Mouse (Mus musculus) midbrain, postnatal 0 days (tissue): ENCODE measurements around the gene Capza1. TPM values are rescaled to one million over a fixed set of nuclear protein-coding genes. Genes with fewer than 3 reads are reported as not detected.
A peak's percentile ranks its signal among the peaks of the same experiment; 100 is the strongest.

ENCODE experiments used
- ATAC-seq: fragments of 200-750 bp; cut with Nextera tagmentation; 2 replicates; pipeline ENCODE4 v1.8.0; 2017; ENCODE audit warnings: moderate number of reproducible peaks, mild to moderate bottlenecking, moderate TSS enrichment, moderate library complexity; ENCODE audit not compliant: low FRiP score
- DNase-seq: peaks from one replicate; pipeline ENCODE4 v3.0.0-alpha.2; 2015; ENCODE audit warnings: low spot score
- H3K27ac ChIP-seq: fragments of 300-500 bp; sonication (generic); 2 replicates; pipeline ENCODE4 v1.5.1; 2014; ENCODE audit warnings: low read depth, mild to moderate bottlenecking, low read length, mixed read lengths
- H3K27me3 ChIP-seq: fragments of 300-500 bp; sonication (generic); 2 replicates; pipeline ENCODE4 v1.6.1; 2014; ENCODE audit warnings: low read length, control low read depth, mixed read lengths; ENCODE audit not compliant: insufficient read depth
- H3K36me3 ChIP-seq: fragments of 300-500 bp; sonication (generic); 2 replicates; pipeline ENCODE4 v1.6.1; 2014; ENCODE audit warnings: low read length, control low read depth, mixed read lengths; ENCODE audit not compliant: insufficient read depth
- H3K4me1 ChIP-seq: fragments of 300-500 bp; sonication (generic); 2 replicates; pipeline ENCODE4 v1.6.1; 2014; ENCODE audit warnings: mild to moderate bottlenecking, control low read depth, antibody characterized with exemption, low read length, mixed read lengths; ENCODE audit not compliant: insufficient read depth
- H3K4me2 ChIP-seq: fragments of 300-500 bp; sonication (generic); 2 replicates; pipeline ENCODE4 v1.6.1; 2014; ENCODE audit warnings: low read depth, mild to moderate bottlenecking, low read length, mixed read lengths; ENCODE audit not compliant: poor library complexity, severe bottlenecking
- H3K4me3 ChIP-seq: fragments of 300-500 bp; sonication (generic); 2 replicates; pipeline ENCODE4 v1.5.1; 2014; ENCODE audit warnings: low read depth, mild to moderate bottlenecking, low read length, moderate library complexity
- H3K9ac ChIP-seq: fragments of 300-500 bp; sonication (generic); replicated peaks from 2 replicates; pipeline ENCODE4 v1.6.1; 2014; ENCODE audit warnings: mild to moderate bottlenecking, low read length, moderate library complexity, mixed read lengths; ENCODE audit not compliant: poor library complexity, severe bottlenecking
- H3K9me3 ChIP-seq: fragments of 300-500 bp; sonication (generic); 2 replicates; pipeline ENCODE4 v1.6.1; 2016; ENCODE audit warnings: low read length, control low read depth
- CTCF ChIP-seq: IDR thresholded peaks from 2 replicates; pipeline ENCODE4 v1.5.1; 2016; ENCODE audit warnings: antibody characterized with exemption, mild to moderate bottlenecking
- WGBS: fragments of 180-500 bp; shearing (Covaris S2); extraction: QIAGEN DNeasy Blood & Tissue Kit; methylation state at CpG from one replicate; pipeline ENCODE4 v1.1.7; 2014; 5-methylcytosine and 5-hydroxymethylcytosine counted together
- polyA plus RNA-seq: library from polyadenylated mRNA; unstranded; fragments of >200 nt; fragmentation: Nextera tagmentation; extraction: Ambion mirVana; gene quantifications from 2 replicates; pipeline ENCODE4 v1.2.1, GENCODE M21; 2015
- total RNA-seq: library from RNA; depleted of rRNA; stranded (reverse); fragments of >200 nt; gene quantifications from 2 replicates; pipeline ENCODE4 v1.2.3, GENCODE M21; 2014

Gene Capza1
- total and polyA plus RNA-seq, 2 experiments from 2014 or later, result 99.2 to 110 TPM

GRCm38 (mm10) chr3:104822413-104822812 is 41.9 kb downstream of the Capza1 start:
- no peak for TF ChIP-seq CTCF
- DNase-seq, result no peak

DNA sequence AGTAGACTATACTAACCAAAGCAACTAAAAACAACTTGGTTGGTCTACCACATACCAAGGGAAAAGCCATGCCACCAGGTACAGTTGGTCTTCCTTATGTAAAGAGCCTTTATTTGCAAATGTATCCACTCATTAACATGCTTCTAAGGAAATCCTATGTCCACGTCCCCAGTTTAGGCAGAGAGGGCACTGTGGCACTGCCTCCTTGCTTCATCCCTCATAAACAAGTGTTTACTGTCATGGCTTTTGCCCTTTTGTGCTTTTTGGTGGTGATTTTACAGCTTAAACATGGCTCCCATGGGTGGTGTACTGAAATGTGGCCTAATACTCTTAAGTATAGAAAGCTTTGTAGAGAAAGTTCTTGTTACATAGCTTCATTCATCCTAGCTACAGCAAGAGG is 43.9 kb downstream of the Capza1 start:
- no peaks in the 10 kb centered on the region for H3K9me3 ChIP-seq
- H3K27me3 ChIP-seq, result no peaks in the 10 kb centered on the region
- peaks cover 2% of the 10 kb centered on the region; the same call in 1 of the 2 replicates for H3K36me3 ChIP-seq
- no peak overlapping the region for H3K4me2 ChIP-seq
- ATAC-seq, result no peak
- DNase-seq, result no peak
- TF ChIP-seq CTCF, result no peak
- H3K4me3 ChIP-seq, result no peak overlapping the region
- 38% methylated on average over 1 of the region's 1 CpGs for WGBS
- no peak overlapping the region for H3K27ac ChIP-seq
- no peak overlapping the region for H3K9ac ChIP-seq
- H3K4me1 ChIP-seq, result peaks cover 3% of the 10 kb centered on the region; the same call in 1 of the 2 replicates

More at GRCm38 (mm10) chr3:104822413-104822812, 41.9 kb downstream of the Capza1 start:
- Histone ChIP-seq H3K9me3 (no peaks in the 10 kb centered on the region), H3K4me1 (no peaks in the 10 kb centered on the region), H3K27me3 (no peaks in the 10 kb centered on the region), H3K36me3 (peaks cover 5% of the 10 kb centered on the region; the same call in 1 of the 2 replicates), H3K9ac (no peak overlapping the region), H3K4me3 (no peak overlapping the region), H3K4me2 (no peak overlapping the region), H3K27ac (no peak overlapping the region)
- WGBS, result 87% methylated on average over 3 of the region's 3 CpGs
- no peak for ATAC-seq

DNA sequence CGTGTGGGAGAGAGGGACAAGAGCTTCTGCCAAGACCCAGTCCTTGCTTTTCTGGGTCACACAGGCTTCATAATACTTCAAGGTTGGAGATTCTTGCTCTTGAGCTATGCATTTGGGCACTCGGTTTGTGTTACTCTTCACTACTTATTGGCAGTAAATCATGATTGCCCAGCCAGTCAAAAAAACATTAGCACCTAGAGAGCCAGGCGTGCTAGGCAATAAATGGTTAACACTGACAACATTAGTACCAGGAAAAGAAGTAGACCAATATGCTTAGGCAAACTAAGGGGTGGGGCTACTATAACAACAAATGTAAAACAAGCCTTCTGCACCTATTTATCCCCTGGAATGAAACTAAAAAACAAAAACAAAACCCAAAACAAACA is 45.6 kb downstream of the Capza1 start:
- TF ChIP-seq CTCF, result no peak
- Histone ChIP-seq H3K4me2 (peak overlapping the region; percentile 96), H3K27me3 (no peaks in the 10 kb centered on the region), H3K27ac (peak overlapping the region; percentile 68; the same call in 1 of the 2 replicates), H3K4me3 (peak overlapping the region; percentile 84), H3K36me3 (peaks cover 2% of the 10 kb centered on the region; the same call in 1 of the 2 replicates), H3K9ac (no peak overlapping the region), H3K9me3 (no peaks in the 10 kb centered on the region), H3K4me1 (peaks cover 3% of the 10 kb centered on the region; the same call in 1 of the 2 replicates)
- WGBS, result 12% methylated on average over 3 of the region's 3 CpGs
- DNase-seq (no peak), ATAC-seq (no peak)

DNA sequence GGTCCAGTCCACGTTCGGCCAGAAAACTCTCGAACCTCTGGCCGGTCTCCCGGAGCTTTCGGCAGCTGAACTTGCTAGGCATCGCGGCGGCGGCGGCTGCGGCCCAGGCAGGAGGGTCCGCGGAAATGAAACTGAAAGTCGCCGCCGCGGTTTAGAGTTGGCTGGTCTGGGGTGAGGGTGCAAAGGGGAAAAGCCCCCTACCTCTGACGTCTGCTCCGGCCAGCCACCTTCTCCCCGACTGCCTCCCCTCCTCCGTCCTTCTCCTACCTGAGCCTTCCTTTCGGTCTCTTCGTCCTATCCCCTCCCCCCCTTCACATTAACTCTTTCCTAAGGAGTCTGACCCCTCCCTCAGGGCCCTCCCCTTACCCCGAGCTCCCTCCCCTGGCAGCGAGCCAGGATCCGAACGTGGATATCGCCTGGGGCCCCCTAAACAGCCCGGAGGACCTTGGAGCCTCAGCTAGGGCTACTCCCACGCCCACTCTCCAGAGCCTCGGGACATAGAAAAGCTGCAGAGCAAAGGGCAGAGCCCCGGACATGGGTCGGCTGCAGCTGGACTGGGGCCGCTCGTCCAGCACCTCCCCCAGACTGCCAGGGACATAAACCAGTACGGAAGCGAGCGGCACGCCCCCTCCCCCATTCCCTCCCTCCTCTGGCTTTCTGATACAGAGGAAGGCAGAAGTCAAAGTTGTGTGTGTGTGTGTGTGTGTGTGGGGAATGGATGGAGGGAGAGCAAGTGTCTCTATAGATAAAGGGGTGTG is 46.1 kb downstream of the Capza1 start, which contains the start of gene Mov10:
Mov10 (minus strand) TSS at position 573 of the 758 bp plus-strand sequence.
- no peak for TF ChIP-seq CTCF
- under 1% methylated on average over 35 of the region's 40 CpGs for WGBS
- ATAC-seq (peak; percentile 72), DNase-seq (peak; percentile 70)
- Histone ChIP-seq H3K9me3 (no peaks in the 10 kb centered on the region), H3K27me3 (no peaks in the 10 kb centered on the region), H3K4me2 (peak within 1 kb of the TSS; percentile 96), H3K36me3 (peaks cover 2% of the 10 kb centered on the region; the same call in 1 of the 2 replicates), H3K9ac (peak within 1 kb of the TSS; percentile 84), H3K27ac (peak within 1 kb of the TSS; percentile 68), H3K4me1 (peaks cover 3% of the 10 kb centered on the region; the same call in 1 of the 2 replicates), H3K4me3 (peak within 1 kb of the TSS; percentile 84)

DNA sequence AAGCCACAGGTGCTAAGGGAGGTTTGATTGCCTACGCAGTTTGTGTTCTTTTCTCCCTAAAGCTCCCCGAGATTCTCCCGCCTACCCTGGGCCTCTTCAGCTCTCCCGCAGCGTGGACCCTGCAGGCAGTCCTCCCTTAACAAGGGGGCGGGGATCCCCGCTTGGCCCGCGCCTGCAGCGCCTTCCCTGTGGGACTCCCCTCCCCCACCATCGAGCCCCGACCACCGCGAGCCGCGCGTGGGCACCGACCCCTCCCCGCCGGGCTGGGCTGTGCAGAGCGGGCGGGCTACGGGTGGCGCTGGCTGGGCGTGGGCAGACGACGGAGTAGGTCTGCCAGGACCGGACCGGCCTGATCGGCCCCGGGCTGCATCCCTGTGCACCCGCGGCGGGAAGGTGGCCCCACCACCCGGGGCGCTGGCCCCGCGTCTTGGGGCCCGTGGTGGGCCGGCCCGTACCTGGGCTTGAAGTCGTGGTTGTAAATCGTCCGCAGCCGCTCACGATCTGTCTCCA is 46.8 kb downstream of the Capza1 start:
- H3K9ac ChIP-seq, result peak overlapping the region; percentile 84
- peaks cover 3% of the 10 kb centered on the region; the same call in 1 of the 2 replicates for H3K4me1 ChIP-seq
- H3K9me3 ChIP-seq, result no peaks in the 10 kb centered on the region
- TF ChIP-seq CTCF, result no peak
- peak overlapping the region; percentile 68 for H3K27ac ChIP-seq
- under 1% methylated on average over 45 of the region's 46 CpGs for WGBS
- H3K36me3 ChIP-seq, result peaks cover 2% of the 10 kb centered on the region; the same call in 1 of the 2 replicates
- DNase-seq (peak; percentile 37), ATAC-seq (peak; percentile 84)
- peak overlapping the region; percentile 96 for H3K4me2 ChIP-seq
- H3K4me3 ChIP-seq, result peak overlapping the region; percentile 84
- no peaks in the 10 kb centered on the region for H3K27me3 ChIP-seq

- no peak for ATAC-seq
- no peaks in the 10 kb centered on the region for H3K9me3 ChIP-seq
- no peak for TF ChIP-seq CTCF
- no peak overlapping the region for H3K9ac ChIP-seq
- H3K27me3 ChIP-seq, result no peaks in the 10 kb centered on the region
- 97% methylated on average over 7 of the region's 7 CpGs for WGBS
- H3K4me2 ChIP-seq, result no peak overlapping the region
- H3K4me3 ChIP-seq, result no peak overlapping the region
- H3K36me3 ChIP-seq, result no peaks in the 10 kb centered on the region
- H3K27ac ChIP-seq, result no peak overlapping the region
- no peak for DNase-seq
- peaks cover 3% of the 10 kb centered on the region; the same call in 1 of the 2 replicates for H3K4me1 ChIP-seq
Observed at GRCm38 (mm10) chr3:104816130-104816529, 48.2 kb downstream of the Capza1 start.
